Mouse (Mus musculus) lung, adult 2 months (tissue): ENCODE measurements around the gene Exd1.

ENCODE experiments used
- CTCF ChIP-seq: fragments of 200-500 bp; IDR thresholded peaks from 2 replicates; pipeline ENCODE4 v1.5.1; 2011; ENCODE audit warnings: mild to moderate bottlenecking, low read length, control low read depth; ENCODE audit not compliant: insufficient read depth
- POLR2A ChIP-seq: fragments of 200-500 bp; IDR thresholded peaks from 2 replicates; pipeline ENCODE4 v1.6.1; 2011; ENCODE audit warnings: low read depth, mild to moderate bottlenecking, control low read depth, low read length, borderline replicate concordance; ENCODE audit errors: extremely low read depth

GRCm38 (mm10) chr2:119476166-119476565 is 71.3 kb downstream of the Exd1 start:
- no peak for TF ChIP-seq CTCF
- TF ChIP-seq POLR2A, result no peak
